Mouse (Mus musculus) forebrain, embryonic 14.5 days (tissue): ENCODE measurements around the gene Uevld. TPM values are rescaled to one million over a fixed set of nuclear protein-coding genes. Genes with fewer than 3 reads are reported as not detected.

Experiments used
- ATAC-seq: fragments of 200-750 bp; cut with Nextera tagmentation; 2 replicates; pipeline ENCODE4 v1.8.0; 2017; ENCODE audit warnings: mild to moderate bottlenecking, moderate library complexity
- DNase-seq: peaks from one replicate; pipeline ENCODE4 v3.0.0-alpha.2; 2015; ENCODE audit warnings: low spot score
- H3K27ac ChIP-seq: fragments of 300-500 bp; sonication (generic); 2 replicates; pipeline ENCODE4 v1.5.1; 2014; ENCODE audit warnings: low read depth, mild to moderate bottlenecking, control low read depth, low read length, moderate library complexity
- H3K27me3 ChIP-seq: fragments of 300-500 bp; sonication (generic); replicated peaks from 2 replicates; pipeline ENCODE4 v1.6.1; 2014; ENCODE audit warnings: low read length, control low read depth, mixed read lengths; ENCODE audit not compliant: control insufficient read depth, insufficient read depth
- H3K36me3 ChIP-seq: fragments of 300-500 bp; sonication (generic); 2 replicates; pipeline ENCODE4 v1.6.1; 2014; ENCODE audit warnings: low read length, control low read depth; ENCODE audit not compliant: control insufficient read depth, insufficient read depth
- H3K4me1 ChIP-seq: fragments of 300-500 bp; sonication (generic); 2 replicates; pipeline ENCODE4 v1.6.1; 2014; ENCODE audit warnings: antibody characterized with exemption, low read length, control low read depth; ENCODE audit not compliant: control insufficient read depth, insufficient read depth
- H3K4me2 ChIP-seq: fragments of 300-500 bp; sonication (generic); 2 replicates; pipeline ENCODE4 v1.6.1; 2014; ENCODE audit warnings: mild to moderate bottlenecking, control low read depth, low read length
- H3K4me3 ChIP-seq: fragments of 300-500 bp; sonication (generic); 2 replicates; pipeline ENCODE4 v1.5.1; 2014; ENCODE audit warnings: low read depth, low read length, control low read depth
- H3K9ac ChIP-seq: fragments of 300-500 bp; sonication (generic); 2 replicates; pipeline ENCODE4 v1.6.1; 2014; ENCODE audit warnings: mild to moderate bottlenecking, low read length, control low read depth, moderate library complexity
- H3K9me3 ChIP-seq: fragments of 300-500 bp; sonication (generic); replicated peaks from 2 replicates; pipeline ENCODE4 v1.6.1; 2016; ENCODE audit warnings: low read length, control low read depth, mixed read lengths; ENCODE audit not compliant: control insufficient read depth
- WGBS: fragments of 180-500 bp; shearing (Covaris S2); extraction: QIAGEN DNeasy Blood & Tissue Kit; methylation state at CpG from one replicate; pipeline ENCODE4 v1.1.7; 2014; 5-methylcytosine and 5-hydroxymethylcytosine counted together
- polyA plus RNA-seq: library from polyadenylated mRNA; unstranded; fragments of >200 nt; fragmentation: Nextera tagmentation; extraction: Ambion mirVana; gene quantifications from 2 replicates; pipeline ENCODE4 v1.2.1, GENCODE M21; 2014

Uevld gene
- polyA plus RNA-seq, 1 experiment from 2014 or later: 7.4 TPM

- H3K27me3 ChIP-seq: no peaks in the 10 kb centered on the region
- H3K9ac ChIP-seq: no peak overlapping the region
- no peaks in the 10 kb centered on the region for H3K4me1 ChIP-seq
- no peaks in the 10 kb centered on the region for H3K9me3 ChIP-seq
- no peak for DNase-seq
- 72% methylated on average over 4 of the region's 4 CpGs for WGBS
- H3K27ac ChIP-seq: no peak overlapping the region
- H3K4me2 ChIP-seq: no peak overlapping the region
- H3K36me3 ChIP-seq: no peaks in the 10 kb centered on the region
- no peak for ATAC-seq
- no peak overlapping the region for H3K4me3 ChIP-seq
These were observed 81.5 kb downstream of the Uevld start for GRCm38 (mm10) chr7:46876841-46877240.

Other genes starting within 250 kb of the Uevld start
- 24.4 and 25.2 TPM in 2 replicates for gene Saal1, start 247.8 kb downstream of the Uevld start, polyA plus RNA-seq
- 0.34 TPM in 1 of 2 replicates, not detected in the other for gene Saa3, start 242.8 kb downstream of the Uevld start, polyA plus RNA-seq
- gene Saa4, start 225.9 kb downstream of the Uevld start, polyA plus RNA-seq: not detected in 2 replicates
- gene Saa1, start 215.5 kb downstream of the Uevld start, polyA plus RNA-seq: not detected in 2 replicates
- not detected in 2 replicates for gene Saa2, start 206.7 kb downstream of the Uevld start, polyA plus RNA-seq
- gene Hps5, start 162.5 kb downstream of the Uevld start, polyA plus RNA-seq: 10.1 and 11.3 TPM in 2 replicates
- gene Gtf2h1, start 162.4 kb downstream of the Uevld start, polyA plus RNA-seq: 53.1 and 56.7 TPM in 2 replicates
- gene Ldha, start 117.1 kb downstream of the Uevld start, polyA plus RNA-seq: 724 and 871 TPM in 2 replicates
- not detected in 2 replicates for gene Ldhc, start 97.3 kb downstream of the Uevld start, polyA plus RNA-seq
- gene Tsg101, start 38.6 kb downstream of the Uevld start, polyA plus RNA-seq: 519 and 545 TPM in 2 replicates
- gene Gm9999, start 25.1 kb upstream of the Uevld start, polyA plus RNA-seq: not detected in 2 replicates
- 7.8 and 9.3 TPM in 2 replicates for gene Spty2d1, start 49.9 kb upstream of the Uevld start, polyA plus RNA-seq
- gene Tmem86a, start 92.1 kb upstream of the Uevld start, polyA plus RNA-seq: 22.0 and 24.1 TPM in 2 replicates
- 53.4 and 65.6 TPM in 2 replicates for gene Ptpn5, start 175.2 kb upstream of the Uevld start, polyA plus RNA-seq
- not detected in 2 replicates for gene Mrgpra6, start 246.4 kb upstream of the Uevld start, polyA plus RNA-seq